16 mouse cellular contexts compared by ENCODE assay signal in the genomic region with DNA sequence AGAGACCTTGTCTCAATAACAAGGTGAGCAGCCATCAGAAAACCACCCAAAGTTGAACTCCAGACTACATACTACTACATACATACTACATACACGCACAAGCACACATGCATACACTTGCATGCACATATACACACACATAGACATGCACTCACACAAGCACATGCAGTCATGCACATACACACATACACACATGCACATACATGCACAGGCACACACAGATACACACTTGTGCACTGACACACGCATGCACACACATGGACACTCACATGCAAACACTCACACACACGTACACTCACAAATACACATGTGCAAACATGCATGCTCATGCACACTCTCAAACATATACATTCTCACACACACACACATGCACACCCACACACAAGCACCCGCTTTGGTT.
"Had no signal": no experiment of that assay in that cellular context is flagged by ENCODE, and none has a peak within 500 bp of the region (broad histone marks: within the 10 kb centered on the region; RNA-seq: fewer than 3 reads in every experiment).

No protein-coding gene starts in this region.

- H3K4me1 ChIP-seq: neural tube, embryonic 13.5 days; stomach, embryonic 15.5 days had no signal

- H3K9ac ChIP-seq: neural tube, embryonic 13.5 days; neural tube, embryonic 15.5 days; stomach, embryonic 15.5 days had no signal

- H3K9me3 ChIP-seq: neural tube, embryonic 13.5 days; neural tube, embryonic 15.5 days; stomach, embryonic 15.5 days had no signal

- H3K27ac ChIP-seq: neural tube, embryonic 13.5 days; neural tube, embryonic 15.5 days; stomach, embryonic 15.5 days; stomach, postnatal 0 days had no signal

- DNase-seq: retina, postnatal 1 day; right cerebral cortex, adult 18-20 months; right cerebral cortex, postnatal 14 days; right cerebral cortex, postnatal 25 days; right cerebral cortex, postnatal 4 days; spleen, adult 18-20 months; thymus, adult 18-20 months; thymus, adult 2 months; thymus, postnatal 14 days; thymus, postnatal 25 days; thymus, postnatal 36 days; thymus, postnatal 4 days had no signal

- H3K36me3 ChIP-seq: neural tube, embryonic 13.5 days; neural tube, embryonic 15.5 days; stomach, embryonic 15.5 days had no signal

- H3K27me3 ChIP-seq: neural tube, embryonic 13.5 days; neural tube, embryonic 15.5 days; stomach, embryonic 15.5 days had no signal

- H3K4me2 ChIP-seq: neural tube, embryonic 13.5 days; neural tube, embryonic 15.5 days; stomach, embryonic 15.5 days had no signal

- H3K4me3 ChIP-seq: neural tube, embryonic 13.5 days; neural tube, embryonic 15.5 days; stomach, embryonic 15.5 days had no signal
